Mouse (Mus musculus) lung, postnatal 4 days (tissue): ENCODE results near the gene Zscan29.
"Not testable (repeated sequence)": the region's sequence is repeated elsewhere in the genome, so short reads cannot be mapped to it uniquely, and the experiment has no call there.

Source experiments
- DNase-seq, 2 experiments: peaks; one replicate each; pipeline ENCODE4 v3.0.0; 2021

Zscan29 gene

GRCm38 (mm10) chr2:121128865-121129620 is 41.9 kb downstream of the Zscan29 start:
- no peak for DNase-seq

- DNase-seq = no peak
Measured at GRCm38 (mm10) chr2:121127536-121127935, 43.4 kb downstream of the Zscan29 start.

DNA sequence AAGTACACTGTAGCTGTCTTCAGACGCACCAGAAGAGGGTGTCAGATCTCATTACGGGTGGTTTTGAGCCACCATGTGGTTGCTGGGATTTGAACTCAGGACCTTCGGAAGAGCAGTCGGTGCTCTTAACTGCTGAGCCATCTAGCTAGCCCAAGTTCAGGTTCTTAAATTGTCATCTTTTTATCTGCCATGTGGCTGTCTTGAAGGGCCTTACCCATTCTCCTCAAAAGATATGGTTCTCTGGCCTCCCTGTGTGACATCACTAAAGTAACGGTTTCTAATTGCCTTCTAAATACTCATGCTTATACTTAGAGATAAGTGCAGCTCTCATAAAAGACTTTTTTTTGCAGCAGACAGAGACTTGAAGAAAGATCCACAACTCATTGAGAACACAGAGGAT is 44.6 kb downstream of the Zscan29 start:
- not testable (repeated sequence) for DNase-seq

DNA sequence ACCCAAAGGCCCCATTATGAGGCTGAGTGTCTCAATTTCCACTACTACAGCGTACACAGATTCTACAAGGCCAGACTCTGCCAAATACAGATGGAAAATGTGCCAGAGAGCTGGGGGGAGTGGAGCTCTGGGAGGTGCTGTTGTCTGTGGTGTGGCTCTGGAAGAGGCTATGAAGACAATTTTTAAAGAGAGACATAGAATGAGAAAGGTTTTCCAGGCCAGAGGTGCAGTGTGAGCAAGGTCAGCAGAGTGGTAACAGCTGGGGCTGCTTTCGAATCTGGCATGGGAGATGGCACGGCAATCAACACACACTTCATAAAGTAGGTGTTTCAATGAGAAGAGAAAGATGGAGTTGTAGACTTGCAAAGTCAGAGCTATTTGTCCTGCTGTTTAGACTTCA is 51.7 kb downstream of the Zscan29 start:
- peak; percentile 35 to 79 for DNase-seq

- DNase-seq = no peak
Measured at GRCm38 (mm10) chr2:121115418-121115817, 55.5 kb downstream of the Zscan29 start.

DNA sequence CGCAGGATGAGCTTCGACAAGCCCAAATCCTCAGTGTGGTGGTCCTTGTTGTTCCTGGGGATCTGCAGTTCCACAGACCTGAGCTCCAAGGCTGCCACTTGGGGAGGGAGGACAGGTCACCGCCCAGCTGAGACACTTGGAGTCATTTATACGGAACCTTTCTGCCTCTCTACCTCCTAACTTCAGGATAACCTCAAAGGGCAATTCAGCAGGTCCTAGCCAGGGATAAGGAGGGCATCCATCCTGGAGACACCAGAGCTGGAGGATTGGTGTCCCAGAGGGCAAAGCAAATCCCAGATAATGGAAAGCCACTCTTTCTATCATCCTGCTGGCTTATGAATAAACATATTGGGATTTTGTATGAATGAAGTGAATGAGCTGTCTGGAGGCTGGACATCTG is 61.2 kb downstream of the Zscan29 start, which contains the start of gene Tgm7:
Gene Tgm7 (minus strand): TSS at position 101 of the 400 bp plus-strand sequence.
- no peak for DNase-seq
